Mouse (Mus musculus) kidney, postnatal 0 days (tissue): Measurements from ENCODE around the gene Ccdc177. TPM values are rescaled to one million over a fixed set of nuclear protein-coding genes. Genes with fewer than 3 reads are reported as not detected.
A peak's percentile ranks its signal among the peaks of the same experiment; 100 is the strongest.

Source experiments
- ATAC-seq: fragments of 200-750 bp; cut with Nextera tagmentation; replicated peaks from 2 replicates; pipeline ENCODE4 v1.8.0; 2017; ENCODE audit warnings: low read depth, moderate number of reproducible peaks, moderate TSS enrichment, moderate library complexity; ENCODE audit not compliant: low FRiP score
- DNase-seq: peaks from one replicate; pipeline ENCODE4 v3.0.0-alpha.2; 2016; ENCODE audit warnings: low spot score
- H3K27ac ChIP-seq: fragments of 300-500 bp; sonication (generic); 2 replicates; pipeline ENCODE4 v1.5.1; 2014; ENCODE audit warnings: mild to moderate bottlenecking
- H3K27me3 ChIP-seq: fragments of 300-500 bp; sonication (generic); 2 replicates; pipeline ENCODE4 v1.6.1; 2014; ENCODE audit warnings: low read length, mixed read lengths; ENCODE audit not compliant: insufficient read depth
- H3K36me3 ChIP-seq: fragments of 300-500 bp; sonication (generic); 2 replicates; pipeline ENCODE4 v1.6.1; 2014; ENCODE audit warnings: low read length, mixed read lengths; ENCODE audit not compliant: insufficient read depth
- H3K4me1 ChIP-seq: fragments of 300-500 bp; sonication (generic); replicated peaks from 2 replicates; pipeline ENCODE4 v1.6.1; 2014; ENCODE audit warnings: antibody characterized with exemption, low read length, mixed read lengths; ENCODE audit not compliant: insufficient read depth
- H3K4me2 ChIP-seq: fragments of 300-500 bp; sonication (generic); 2 replicates; pipeline ENCODE4 v1.6.1; 2014; ENCODE audit warnings: mild to moderate bottlenecking, low read length, moderate library complexity, mixed read lengths
- H3K4me3 ChIP-seq: fragments of 300-500 bp; sonication (generic); replicated peaks from 2 replicates; pipeline ENCODE4 v1.5.1; 2014; ENCODE audit warnings: low read depth, low read length
- H3K9ac ChIP-seq: fragments of 300-500 bp; sonication (generic); 2 replicates; pipeline ENCODE4 v1.6.1; 2014; ENCODE audit warnings: low read depth, low read length
- H3K9me3 ChIP-seq: fragments of 300-500 bp; sonication (generic); replicated peaks from 2 replicates; pipeline ENCODE4 v1.6.1; 2016; ENCODE audit warnings: low read length, inconsistent platforms, mixed read lengths
- CTCF ChIP-seq: IDR thresholded peaks from 2 replicates; pipeline ENCODE4 v1.5.1; 2016; ENCODE audit warnings: antibody characterized with exemption, low read depth, mild to moderate bottlenecking, moderate library complexity
- WGBS: fragments of 180-500 bp; shearing (Covaris S2); extraction: QIAGEN DNeasy Blood & Tissue Kit; methylation state at CpG from one replicate; pipeline ENCODE4 v1.1.7; 2014; 5-methylcytosine and 5-hydroxymethylcytosine counted together
- polyA plus RNA-seq: library from polyadenylated mRNA; unstranded; fragments of >200 nt; fragmentation: Nextera tagmentation; extraction: Ambion mirVana; gene quantifications from 2 replicates; pipeline ENCODE4 v1.2.1, GENCODE M21; 2015

Gene Ccdc177
- polyA plus RNA-seq, 1 experiment from 2014 or later: 0.08 TPM

- Histone ChIP-seq H3K4me2 (no peak overlapping the region), H3K27ac (no peak overlapping the region)
- 32% methylated on average over 11 of the region's 11 CpGs for WGBS
Observed at GRCm38 (mm10) chr12:80787604-80788003, 27.1 kb upstream of the Ccdc177 start.

GRCm38 (mm10) chr12:80786591-80786990 is 26.1 kb upstream of the Ccdc177 start:
- no peak for TF ChIP-seq CTCF
- 68% methylated on average over 1 of the region's 1 CpGs for WGBS
- Histone ChIP-seq H3K4me1 (peaks cover 4% of the 10 kb centered on the region; the same call in 1 of the 2 replicates), H3K27me3 (no peaks in the 10 kb centered on the region), H3K36me3 (no peaks in the 10 kb centered on the region), H3K9ac (no peak overlapping the region), H3K4me2 (no peak overlapping the region), H3K4me3 (no peak overlapping the region), H3K27ac (no peak overlapping the region), H3K9me3 (no peaks in the 10 kb centered on the region)
- DNase-seq: no peak
- ATAC-seq: no peak

More at GRCm38 (mm10) chr12:80787604-80788003, 27.1 kb upstream of the Ccdc177 start:
- Histone ChIP-seq H3K36me3 (no peaks in the 10 kb centered on the region), H3K27me3 (no peaks in the 10 kb centered on the region), H3K4me3 (no peak overlapping the region), H3K9ac (no peak overlapping the region), H3K4me1 (peaks cover 4% of the 10 kb centered on the region; the same call in 1 of the 2 replicates), H3K9me3 (no peaks in the 10 kb centered on the region)
- no peak for TF ChIP-seq CTCF
- DNase-seq (peak; percentile 27), ATAC-seq (peak; percentile 59)

- WGBS: 88% methylated on average over 4 of the region's 4 CpGs
- ATAC-seq: no peak
Observed at GRCm38 (mm10) chr12:80785597-80785996, 25.1 kb upstream of the Ccdc177 start.

DNA sequence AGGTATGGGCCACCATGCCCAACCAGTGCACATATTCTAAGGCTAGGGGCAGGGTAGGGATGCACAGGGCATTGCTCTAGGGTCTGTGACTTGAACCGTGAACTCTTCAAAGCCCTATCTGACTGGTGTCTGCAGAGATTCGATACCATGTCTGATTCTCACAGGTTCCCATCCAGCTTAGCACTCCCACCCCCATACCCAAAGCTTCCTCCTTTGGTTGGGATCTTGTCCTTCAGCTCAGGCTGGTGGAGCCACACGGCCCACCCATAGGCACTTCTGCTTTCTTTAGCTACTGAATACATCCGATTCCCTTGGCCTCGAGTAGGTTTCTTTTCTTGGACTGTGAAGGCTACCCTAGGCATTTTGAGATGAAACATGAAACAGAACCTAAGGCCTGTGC is 24.5 kb upstream of the Ccdc177 start:
- TF ChIP-seq CTCF: no peak
- H3K4me3 ChIP-seq: no peak overlapping the region
- H3K4me2 ChIP-seq: no peak overlapping the region
- no peak for DNase-seq
- H3K9ac ChIP-seq: no peak overlapping the region
- no peaks in the 10 kb centered on the region for H3K27me3 ChIP-seq
- peaks cover 4% of the 10 kb centered on the region; the same call in 1 of the 2 replicates for H3K4me1 ChIP-seq
- no peak overlapping the region for H3K27ac ChIP-seq
- ATAC-seq: no peak
- H3K36me3 ChIP-seq: no peaks in the 10 kb centered on the region
- H3K9me3 ChIP-seq: no peaks in the 10 kb centered on the region
- 81% methylated on average over 5 of the region's 5 CpGs for WGBS

More at GRCm38 (mm10) chr12:80785597-80785996, 25.1 kb upstream of the Ccdc177 start:
- no peaks in the 10 kb centered on the region for H3K27me3 ChIP-seq
- H3K4me2 ChIP-seq: no peak overlapping the region
- no peak overlapping the region for H3K27ac ChIP-seq
- no peak for DNase-seq
- H3K4me1 ChIP-seq: peaks cover 4% of the 10 kb centered on the region; the same call in 1 of the 2 replicates
- no peak overlapping the region for H3K9ac ChIP-seq
- H3K36me3 ChIP-seq: no peaks in the 10 kb centered on the region
- H3K4me3 ChIP-seq: no peak overlapping the region
- H3K9me3 ChIP-seq: no peaks in the 10 kb centered on the region
- no peak for TF ChIP-seq CTCF

- H3K9ac ChIP-seq: no peak overlapping the region
- H3K27ac ChIP-seq: no peak overlapping the region
- DNase-seq (no peak), ATAC-seq (no peak)
- H3K4me3 ChIP-seq: no peak overlapping the region
- WGBS: 75% methylated on average over 1 of the region's 1 CpGs
- no peaks in the 10 kb centered on the region for H3K4me1 ChIP-seq
- no peak overlapping the region for H3K4me2 ChIP-seq
- no peaks in the 10 kb centered on the region for H3K36me3 ChIP-seq
- no peak for TF ChIP-seq CTCF
- H3K9me3 ChIP-seq: no peaks in the 10 kb centered on the region
- no peaks in the 10 kb centered on the region for H3K27me3 ChIP-seq
Observed at GRCm38 (mm10) chr12:80783889-80784288, 23.4 kb upstream of the Ccdc177 start.

DNA sequence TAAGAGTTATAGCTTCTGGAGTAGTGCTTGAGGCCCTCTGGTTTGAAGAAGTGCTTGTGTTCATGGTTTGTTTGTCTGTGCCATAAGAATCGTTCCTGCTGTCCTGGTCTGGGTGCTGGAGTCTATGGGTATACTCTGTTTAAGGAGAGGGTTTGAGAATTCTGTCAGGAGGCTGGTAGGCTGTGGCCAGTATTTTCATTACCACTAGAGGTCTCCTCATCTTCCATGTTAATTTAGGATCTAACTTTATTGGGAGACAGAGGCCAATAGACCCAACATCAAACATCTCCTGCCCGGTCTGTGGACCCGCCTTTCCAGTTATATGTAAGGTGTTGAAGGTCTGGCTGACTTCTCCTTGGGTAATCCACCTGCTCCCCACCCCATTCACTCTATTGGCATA is 22.4 kb upstream of the Ccdc177 start:
- no peaks in the 10 kb centered on the region for H3K9me3 ChIP-seq
- H3K4me2 ChIP-seq: no peak overlapping the region
- no peak overlapping the region for H3K4me3 ChIP-seq
- TF ChIP-seq CTCF: peak; percentile 65
- H3K4me1 ChIP-seq: no peaks in the 10 kb centered on the region
- no peak overlapping the region for H3K9ac ChIP-seq
- H3K36me3 ChIP-seq: no peaks in the 10 kb centered on the region
- 50% methylated on average over 3 of the region's 3 CpGs for WGBS
- H3K27ac ChIP-seq: no peak overlapping the region
- peak; percentile 40 for DNase-seq
- H3K27me3 ChIP-seq: no peaks in the 10 kb centered on the region
- no peak for ATAC-seq

- no peak overlapping the region for H3K9ac ChIP-seq
- H3K27me3 ChIP-seq: no peaks in the 10 kb centered on the region
- no peak for DNase-seq
- no peak for TF ChIP-seq CTCF
- WGBS: 76% methylated on average over 3 of the region's 3 CpGs
- no peaks in the 10 kb centered on the region for H3K9me3 ChIP-seq
- H3K4me3 ChIP-seq: no peak overlapping the region
- no peak overlapping the region for H3K4me2 ChIP-seq
- no peaks in the 10 kb centered on the region for H3K36me3 ChIP-seq
- ATAC-seq: no peak
- H3K4me1 ChIP-seq: no peaks in the 10 kb centered on the region
- no peak overlapping the region for H3K27ac ChIP-seq
Observed at GRCm38 (mm10) chr12:80782190-80782589, 21.7 kb upstream of the Ccdc177 start.
